Mouse (Mus musculus) gastrocnemius, adult 2 months (tissue): ENCODE results near the gene Usf3. TPM values are rescaled to one million over a fixed set of nuclear protein-coding genes. Genes with fewer than 3 reads are reported as not detected.

Source experiments
- DNase-seq: peaks from one replicate; pipeline ENCODE4 v3.0.0; 2022
- H3K27ac ChIP-seq: fragments of 200-600 bp; 2 replicates; pipeline ENCODE4 v1.8.1; 2022; ENCODE audit warnings: mild to moderate bottlenecking
- H3K4me3 ChIP-seq: fragments of 200-600 bp; 2 replicates; pipeline ENCODE4 v1.8.1; 2022; ENCODE audit warnings: mild to moderate bottlenecking, moderate library complexity
- CTCF ChIP-seq: fragments of 200-600 bp; IDR thresholded peaks from 2 replicates; pipeline ENCODE4 v1.8.1; 2022; ENCODE audit warnings: antibody characterized with exemption, mild to moderate bottlenecking, moderate library complexity
- intact Hi-C: fragments of 180-260 bp; cut with DNase I; formaldehyde crosslinking; loops from one replicate; pipeline ENCODE4 v1.15.1; 2025
- total RNA-seq, 2 experiments: library from RNA; stranded (reverse); gene quantifications; 2 replicates each; pipeline ENCODE4 v1.2.3; 2021

Gene Usf3
- total RNA-seq, 2 experiments from 2014 or later, result 41.6 to 47.9 TPM

DNA sequence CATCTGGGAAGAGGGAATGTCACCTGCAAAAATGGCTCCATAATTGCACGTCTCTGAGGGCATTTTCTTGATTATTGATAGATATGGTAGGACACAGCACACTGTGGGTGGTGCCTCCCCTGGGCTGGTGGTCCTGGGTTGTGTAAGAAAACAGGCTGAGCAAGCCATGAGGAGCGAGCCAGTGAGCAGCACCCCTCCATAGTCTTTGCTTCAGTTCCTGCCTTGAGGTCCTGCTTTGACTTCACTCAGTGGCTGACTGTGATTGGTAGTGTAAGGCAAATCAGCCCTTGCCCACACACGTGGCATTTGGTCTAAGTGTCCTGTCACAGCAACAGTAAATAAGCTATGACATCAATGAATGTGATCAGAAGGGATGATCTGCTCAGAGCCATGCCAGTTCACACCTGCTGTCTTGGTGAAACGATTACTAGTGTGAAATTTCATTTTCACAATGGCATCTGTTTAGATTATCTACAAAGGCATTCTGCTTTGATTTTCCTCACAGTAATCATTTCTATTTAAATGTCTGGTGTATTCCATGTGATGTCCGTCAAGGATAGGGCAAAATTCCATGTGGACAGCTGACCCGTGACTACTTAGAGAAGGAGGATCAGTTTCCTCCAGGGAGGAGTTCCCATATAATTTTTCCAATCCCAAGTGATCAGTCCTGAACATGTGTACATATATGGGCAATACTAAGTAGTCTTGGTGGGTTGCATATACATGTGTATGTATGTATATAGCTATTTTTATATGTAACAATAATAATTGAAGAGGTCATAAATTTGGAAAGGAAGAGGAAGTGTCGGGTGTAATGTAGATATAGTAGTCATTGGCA lies 81.0 kb downstream of the Usf3 start:
- DNase-seq, result no peak
- no peak overlapping the region for H3K27ac ChIP-seq
- TF ChIP-seq CTCF, result no peak
- intact Hi-C loops, result no loop called here
- H3K4me3 ChIP-seq, result no peak overlapping the region

DNA sequence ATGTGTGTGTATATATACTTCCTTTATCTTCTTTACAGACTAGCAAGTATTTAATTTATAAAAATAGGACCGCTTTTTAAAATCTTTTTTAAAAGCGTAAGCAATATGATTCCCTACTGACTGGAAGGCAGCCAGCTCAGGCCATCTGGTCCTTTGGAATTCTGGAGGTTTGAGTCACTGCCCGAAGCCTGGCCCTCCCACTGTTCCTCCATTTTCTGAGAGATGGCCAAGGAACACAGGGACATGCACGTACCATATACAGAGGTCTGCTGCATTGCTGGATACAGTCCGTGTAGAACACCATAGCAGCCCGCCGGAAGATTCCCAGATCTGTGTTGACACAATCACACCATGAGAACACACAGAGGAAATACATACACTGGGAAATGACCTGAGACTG lies 81.7 kb downstream of the Usf3 start:
- intact Hi-C loops, result no loop called here
- Histone ChIP-seq H3K27ac (no peak overlapping the region), H3K4me3 (no peak overlapping the region)
- peak; percentile 63 for DNase-seq
- TF ChIP-seq CTCF, result no peak

- Histone ChIP-seq H3K27ac (no peak overlapping the region), H3K4me3 (no peak overlapping the region)
- no peak for DNase-seq
- intact Hi-C loops, result no loop called here
- TF ChIP-seq CTCF, result no peak
These were observed 84.4 kb downstream of the Usf3 start for GRCm38 (mm10) chr16:44257476-44257875.

GRCm38 (mm10) chr16:44264916-44265315 lies 91.9 kb downstream of the Usf3 start:
- intact Hi-C loops, result no loop called here

DNA sequence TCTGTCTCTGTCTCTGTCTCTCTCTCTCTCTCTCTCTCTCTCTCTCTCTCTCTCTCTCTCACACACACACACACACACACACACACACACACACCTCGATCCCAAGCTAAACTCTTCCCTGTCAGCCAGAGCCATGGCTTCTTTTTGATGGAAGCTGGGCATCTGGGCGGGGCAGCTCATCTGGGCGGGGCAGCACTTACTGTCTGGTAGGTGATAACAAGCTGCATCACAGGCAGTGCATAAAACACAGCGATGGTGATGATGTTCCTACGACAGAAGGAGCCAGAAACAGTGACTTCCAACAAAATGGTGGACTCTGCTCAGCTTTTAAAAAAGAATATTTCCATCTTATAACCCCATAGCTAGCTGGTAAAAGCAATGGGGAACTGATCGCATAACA lies 92.5 kb downstream of the Usf3 start:
- intact Hi-C loops, result no loop called here
- Histone ChIP-seq H3K27ac (no peak overlapping the region), H3K4me3 (no peak overlapping the region)
- no peak for TF ChIP-seq CTCF
- no peak for DNase-seq

More at GRCm38 (mm10) chr16:44264916-44265315, 91.9 kb downstream of the Usf3 start:
- no peak overlapping the region for H3K27ac ChIP-seq
- TF ChIP-seq CTCF, result no peak
- H3K4me3 ChIP-seq, result no peak overlapping the region
- DNase-seq, result no peak

GRCm38 (mm10) chr16:44268541-44269215 lies 95.6 kb downstream of the Usf3 start:
- intact Hi-C loops, result no loop called here

DNA sequence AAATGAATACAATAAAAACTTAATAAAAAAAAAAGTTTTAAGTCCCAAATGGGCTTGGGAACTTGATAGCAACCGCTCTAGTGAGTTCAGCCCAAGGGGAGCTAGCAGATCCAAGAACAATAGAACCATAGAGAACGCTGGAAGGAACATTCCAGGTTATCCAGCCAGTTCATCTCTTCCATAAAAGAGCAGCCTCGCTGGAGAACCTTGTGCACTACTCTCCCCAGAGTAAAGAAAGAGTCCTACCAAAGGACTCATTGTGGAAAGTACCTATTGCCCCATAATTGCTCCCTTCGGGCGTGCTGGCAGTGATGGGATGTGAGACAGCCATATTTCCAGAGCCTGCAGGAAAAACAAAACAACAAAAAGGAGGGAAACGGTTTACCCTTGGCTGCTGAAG lies 96.5 kb downstream of the Usf3 start:
- intact Hi-C loops, result no loop called here
- Histone ChIP-seq H3K27ac (0 out of 2 replicates have a peak overlapping the region, but pooled peaks have one; percentile 2), H3K4me3 (no peak overlapping the region)
- no peak for TF ChIP-seq CTCF
- DNase-seq, result no peak

More at GRCm38 (mm10) chr16:44268541-44269215, 95.6 kb downstream of the Usf3 start:
- no peak for DNase-seq
- Histone ChIP-seq H3K27ac (no peak overlapping the region), H3K4me3 (no peak overlapping the region)
- no peak for TF ChIP-seq CTCF

- intact Hi-C loops, result no loop called here
- peak; percentile 52 for DNase-seq
- Histone ChIP-seq H3K27ac (peak overlapping the region; percentile 62), H3K4me3 (no peak overlapping the region)
- TF ChIP-seq CTCF, result no peak
These were observed 97.6 kb downstream of the Usf3 start for GRCm38 (mm10) chr16:44270606-44271005.

DNA sequence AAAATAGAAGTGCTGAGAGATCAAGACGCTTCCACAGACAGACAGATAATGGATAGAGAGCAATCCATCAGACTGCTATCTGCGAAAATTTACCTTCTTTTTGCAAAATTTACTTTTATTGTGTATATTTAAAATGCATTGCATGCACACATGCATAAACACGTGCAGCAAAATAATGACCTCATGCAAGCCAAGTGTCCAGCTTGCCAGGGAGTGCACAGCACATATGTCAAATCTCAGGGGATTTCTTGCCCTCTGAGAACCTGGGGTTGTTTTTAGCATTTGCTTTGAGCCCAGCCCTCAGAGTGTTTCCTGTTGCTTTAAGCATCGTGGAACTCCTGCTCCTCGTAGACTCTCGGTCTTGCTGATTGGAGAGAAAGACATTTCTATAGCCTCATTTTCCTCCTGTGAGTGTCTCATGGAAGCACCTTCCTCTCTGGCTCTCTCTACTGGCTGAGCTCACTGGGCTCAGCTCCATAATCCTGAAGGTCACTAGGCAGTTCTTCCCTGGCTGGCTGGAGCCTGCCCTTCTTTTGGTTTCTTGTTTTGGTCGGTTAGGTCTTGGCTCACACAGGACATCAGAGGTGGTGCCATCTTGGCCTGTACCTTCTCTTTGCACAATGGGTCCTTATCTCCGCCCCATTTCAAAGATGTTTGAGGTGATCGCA lies 98.5 kb downstream of the Usf3 start:
- intact Hi-C loops, result no loop called here
- Histone ChIP-seq H3K4me3 (no peak overlapping the region; the same call in 1 of the 2 replicates), H3K27ac (peak overlapping the region; percentile 62)
- TF ChIP-seq CTCF, result no peak
- DNase-seq, result peak; percentile 60

Other genes with a start within 250 kb of the Usf3 start
- gene Qtrt2, start 246.4 kb upstream of the Usf3 start, total RNA-seq, result 10 to 100 TPM; 11.0 to 11.4 TPM
- gene Zdhhc23, start 193.5 kb upstream of the Usf3 start, total RNA-seq, result 10 to 100 TPM in 1 of 2 experiments, 1 to 10 TPM in 1; 8.4 to 24.7 TPM
- gene Gramd1c, start 109.9 kb upstream of the Usf3 start, total RNA-seq, result under 1 TPM; 0.18 to 0.42 TPM
- gene Atp6v1a, start 33.5 kb upstream of the Usf3 start, total RNA-seq, result 10 to 100 TPM; 17.0 to 20.1 TPM
- 100 to 1,000 TPM; 181 to 195 TPM for gene Naa50, start 33.4 kb upstream of the Usf3 start, total RNA-seq
- gene Sidt1, start 159.9 kb downstream of the Usf3 start, total RNA-seq, result under 1 TPM; 0.08 to 0.11 TPM
- gene Spice1, start 173.9 kb downstream of the Usf3 start, total RNA-seq, result 1 to 10 TPM; 6.6 to 7.7 TPM
- gene Cfap44, start 221.6 kb downstream of the Usf3 start, total RNA-seq, result not detected